Mouse (Mus musculus): Measurements from ENCODE around the gene Pkn2.

The Pkn2 gene

GRCm38 (mm10) chr3:142881872-142882623 is at the start of gene Pkn2:
Gene Pkn2, minus strand, starts transcription at chr3:142882004.
- DNase-seq (ENCODE audit: low spot score in 2 of 2), result peak; percentile 95 to 97

GRCm38 (mm10) chr3:142929906-142930305 is 48.1 kb upstream of the Pkn2 start:
- DNase-seq (ENCODE audit: low spot score in 2 of 2), result no peak

- DNase-seq (ENCODE audit: low spot score in 2 of 2), result no peak
Observed at GRCm38 (mm10) chr3:142927311-142927710, 45.5 kb upstream of the Pkn2 start.

GRCm38 (mm10) chr3:142924831-142925348 is 43.1 kb upstream of the Pkn2 start:
- no peak for DNase-seq (ENCODE audit: low spot score in 2 of 2)

- no peak for DNase-seq (ENCODE audit: low spot score in 2 of 2)
Observed at GRCm38 (mm10) chr3:142919070-142919469, 37.3 kb upstream of the Pkn2 start.

GRCm38 (mm10) chr3:142917760-142918439 is 36.1 kb upstream of the Pkn2 start:
- DNase-seq (ENCODE audit: low spot score in 2 of 2), result no peak

- DNase-seq (ENCODE audit: low spot score in 2 of 2), result no peak
Observed at GRCm38 (mm10) chr3:142917171-142917570, 35.4 kb upstream of the Pkn2 start.

- DNase-seq (ENCODE audit: low spot score in 2 of 2), result no peak
Observed at GRCm38 (mm10) chr3:142913295-142913694, 31.5 kb upstream of the Pkn2 start.

GRCm38 (mm10) chr3:142899683-142900082 is 17.9 kb upstream of the Pkn2 start:
- DNase-seq (ENCODE audit: low spot score in 2 of 2), result no peak

GRCm38 (mm10) chr3:142898949-142899396 is 17.2 kb upstream of the Pkn2 start:
- no peak for DNase-seq (ENCODE audit: low spot score in 2 of 2)

GRCm38 (mm10) chr3:142890442-142890841 is 8.6 kb upstream of the Pkn2 start:
- DNase-seq (ENCODE audit: low spot score in 2 of 2), result no peak

GRCm38 (mm10) chr3:142886963-142887362 is 5.2 kb upstream of the Pkn2 start:
- DNase-seq (ENCODE audit: low spot score in 2 of 2), result no peak

GRCm38 (mm10) chr3:142884594-142884993 is 2.8 kb upstream of the Pkn2 start:
- DNase-seq (ENCODE audit: low spot score in 2 of 2), result no peak

- DNase-seq (ENCODE audit: low spot score in 2 of 2), result no peak
Observed at GRCm38 (mm10) chr3:142881589-142881871, 274 bp downstream of the Pkn2 start.

GRCm38 (mm10) chr3:142880790-142881588 is 815 bp downstream of the Pkn2 start:
- DNase-seq (ENCODE audit: low spot score in 2 of 2), result peak in 1 of 2 experiments; percentile 7

GRCm38 (mm10) chr3:142863236-142863635 is 18.6 kb downstream of the Pkn2 start:
- DNase-seq (ENCODE audit: low spot score in 2 of 2), result no peak

- DNase-seq (ENCODE audit: low spot score in 2 of 2), result no peak
Observed at GRCm38 (mm10) chr3:142856832-142857231, 25.0 kb downstream of the Pkn2 start.

- DNase-seq (ENCODE audit: low spot score in 2 of 2), result no peak
Observed at GRCm38 (mm10) chr3:142855961-142856472, 25.8 kb downstream of the Pkn2 start.

- no peak for DNase-seq (ENCODE audit: low spot score in 2 of 2)
Observed at GRCm38 (mm10) chr3:142852911-142853310, 28.9 kb downstream of the Pkn2 start.

- DNase-seq (ENCODE audit: low spot score in 2 of 2), result no peak
Observed at GRCm38 (mm10) chr3:142851631-142852030, 30.2 kb downstream of the Pkn2 start.

GRCm38 (mm10) chr3:142839961-142840360 is 41.8 kb downstream of the Pkn2 start:
- no peak for DNase-seq (ENCODE audit: low spot score in 2 of 2)

- DNase-seq (ENCODE audit: low spot score in 2 of 2), result no peak
Observed at GRCm38 (mm10) chr3:142834761-142835160, 47.0 kb downstream of the Pkn2 start.
